Mouse (Mus musculus): ENCODE data around the gene Nlrp4f. TPM values are rescaled to one million over a fixed set of nuclear protein-coding genes. Genes with fewer than 3 reads are reported as not detected.

Nlrp4f gene
- polyA plus RNA-seq (2012; rRNA removed), result 0.10 TPM in 2 replicates

GRCm38 (mm10) chr13:65205877-65206276 is at the start of gene Nlrp4f:
TSS of gene Nlrp4f (minus strand) at chr13:65205977.

GRCm38 (mm10) chr13:65149940-65150339 is 55.8 kb downstream of the Nlrp4f start, which contains the start of gene Olfr466:
TSS of gene Olfr466 (plus strand) at chr13:65150240.

GRCm38 (mm10) chr13:65137789-65138188 is 68.0 kb downstream of the Nlrp4f start, which contains the start of gene Olfr465-ps1:
TSS of gene Olfr465-ps1 (plus strand) at chr13:65138089.

Other genes starting within 250 kb of the Nlrp4f start
- gene Spata31d1c, start 172.9 kb downstream of the Nlrp4f start, polyA plus RNA-seq (2012; rRNA removed), result not detected in 2 replicates
- gene Prss47, start 153.2 kb downstream of the Nlrp4f start, polyA plus RNA-seq (2012; rRNA removed), result not detected in 2 replicates
- gene Mfsd14b, start 93.0 kb downstream of the Nlrp4f start, polyA plus RNA-seq (2012; rRNA removed), result 19.5 and 20.8 TPM in 2 replicates
- not detected in 2 replicates for gene Olfr465-ps1, start 67.9 kb downstream of the Nlrp4f start, polyA plus RNA-seq (2012; rRNA removed)
- not detected in 2 replicates for gene Olfr466, start 55.7 kb downstream of the Nlrp4f start, polyA plus RNA-seq (2012; rRNA removed)
- 0.21 and 0.23 TPM in 2 replicates for gene Gm10775, start 53.6 kb upstream of the Nlrp4f start, polyA plus RNA-seq (2012; rRNA removed)
- 49.8 and 52.2 TPM in 2 replicates for gene Zfp369, start 72.8 kb upstream of the Nlrp4f start, polyA plus RNA-seq (2012; rRNA removed)

Data from central nervous system, embryonic 14 days (tissue).